Mouse (Mus musculus) myocyte (in vitro differentiated cells): ENCODE results near the gene C1qtnf3. TPM values are rescaled to one million over a fixed set of nuclear protein-coding genes. Genes with fewer than 3 reads are reported as not detected.

Experiments
- H3K27me3 ChIP-seq: one replicate; pipeline ENCODE4 v1.6.1; 2011; ENCODE audit not compliant: control insufficient read depth, insufficient read depth, insufficient read length
- H3K36me3 ChIP-seq: one replicate; pipeline ENCODE4 v1.6.1; 2011; ENCODE audit not compliant: control insufficient read depth, insufficient read depth
- H3K4me2 ChIP-seq: one replicate; pipeline ENCODE4 v1.6.1; 2011; ENCODE audit warnings: low read depth, control low read depth
- H3K4me3 ChIP-seq: one replicate; pipeline ENCODE4 v1.5.1; 2011; ENCODE audit warnings: mild to moderate bottlenecking, control low read depth, moderate library complexity
- H3K79me2 ChIP-seq: one replicate; pipeline ENCODE4 v1.6.1; 2011; ENCODE audit not compliant: control insufficient read depth, insufficient read depth
- H3ac ChIP-seq: one replicate; pipeline ENCODE4 v1.6.1; 2011; ENCODE audit not compliant: control insufficient read depth, insufficient read length
- CEBPB ChIP-seq: IDR thresholded peaks from 2 replicates; pipeline ENCODE4 v1.6.1; 2011; ENCODE audit warnings: mild to moderate bottlenecking, moderate library complexity; ENCODE audit not compliant: poor library complexity, insufficient read depth, severe bottlenecking
- E2F4 ChIP-seq: IDR thresholded peaks from one replicate; pipeline ENCODE4 v1.6.1; 2011; ENCODE audit warnings: mild to moderate bottlenecking, control low read depth, moderate library complexity; ENCODE audit not compliant: insufficient read depth
- MAX ChIP-seq: IDR thresholded peaks from one replicate; pipeline ENCODE4 v1.6.1; 2011; ENCODE audit warnings: low read depth, mild to moderate bottlenecking, control low read depth
- MYOD1 ChIP-seq, 3 experiments: IDR thresholded peaks; one replicate each; pipeline ENCODE4 v1.6.1; 2011; ENCODE audit warnings: control low read depth in 2 of 3, low read depth in 2 of 3, mild to moderate bottlenecking in 2 of 3, moderate library complexity in 1 of 3; ENCODE audit not compliant: insufficient read length in 2 of 3, control insufficient read depth in 1 of 3
- MYOG ChIP-seq, 3 experiments: IDR thresholded peaks; one replicate each; pipeline ENCODE4 v1.6.1; 2011; ENCODE audit warnings: control low read depth in 2 of 3, low read depth in 2 of 3, mild to moderate bottlenecking in 2 of 3; ENCODE audit not compliant: insufficient read length in 2 of 3, control insufficient read depth in 1 of 3, insufficient read depth in 1 of 3
- POLR2A ChIP-seq: IDR thresholded peaks from one replicate; pipeline ENCODE4 v1.6.1; 2011; ENCODE audit warnings: low read depth, mild to moderate bottlenecking, control low read depth, moderate library complexity; ENCODE audit not compliant: insufficient read length
- POLR2AphosphoS2 ChIP-seq: IDR thresholded peaks from one replicate; pipeline ENCODE4 v1.6.1; 2011; ENCODE audit warnings: low read depth, control low read depth; ENCODE audit not compliant: insufficient read length
- REST ChIP-seq: IDR thresholded peaks from one replicate; pipeline ENCODE4 v1.6.1; 2011; ENCODE audit warnings: mild to moderate bottlenecking, control low read depth, moderate library complexity; ENCODE audit not compliant: insufficient read depth, insufficient read length
- SRF ChIP-seq: IDR thresholded peaks from one replicate; pipeline ENCODE4 v1.6.1; 2011; ENCODE audit warnings: low read depth; ENCODE audit not compliant: control insufficient read depth, insufficient read length
- TCF12 ChIP-seq: IDR thresholded peaks from one replicate; pipeline ENCODE4 v1.6.1; 2011; ENCODE audit warnings: mild to moderate bottlenecking, control low read depth; ENCODE audit not compliant: poor library complexity, insufficient read depth, severe bottlenecking
- TCF3 ChIP-seq: IDR thresholded peaks from one replicate; pipeline ENCODE4 v1.6.1; 2011; ENCODE audit warnings: low read depth, control low read depth; ENCODE audit not compliant: insufficient read length
- USF1 ChIP-seq: IDR thresholded peaks from one replicate; pipeline ENCODE4 v1.6.1; 2011; ENCODE audit warnings: low read depth, mild to moderate bottlenecking, control low read depth, moderate library complexity
- polyA plus RNA-seq: library from polyadenylated mRNA; unstranded; fragments of >200 nt; fragmentation: generic; extraction: Trizol; gene quantifications from one replicate; pipeline ENCODE4 v1.2.1, GENCODE M21; 2012; ENCODE audit warnings: missing spikeins

C1qtnf3 gene
- polyA plus RNA-seq, 1 experiment, result 77.5 TPM

DNA sequence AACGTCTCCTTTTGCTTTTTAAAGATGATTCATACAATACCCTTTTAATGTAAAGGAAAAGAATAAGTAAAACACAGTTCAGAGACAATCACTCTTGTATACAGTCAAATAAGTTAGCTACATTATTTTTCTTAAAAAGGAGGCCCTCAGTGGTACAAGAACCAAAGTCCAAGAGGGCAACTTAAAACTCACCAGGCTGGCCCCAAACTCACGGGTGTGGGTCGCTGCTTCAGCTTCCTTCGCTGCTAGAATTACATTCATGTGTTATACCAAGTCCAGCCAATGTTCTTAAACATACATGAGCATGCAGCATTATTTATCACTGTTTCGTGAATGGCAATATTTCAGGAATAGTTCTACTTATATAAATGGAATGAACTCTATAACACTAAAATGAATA lies 18.6 kb downstream of the C1qtnf3 start:
- H3ac ChIP-seq, result no peak overlapping the region
- no peaks in the 10 kb centered on the region for H3K36me3 ChIP-seq
- no peaks in the 10 kb centered on the region for H3K27me3 ChIP-seq
- no peaks in the 10 kb centered on the region for H3K79me2 ChIP-seq
- no peak overlapping the region for H3K4me3 ChIP-seq
- H3K4me2 ChIP-seq, result no peak overlapping the region
- no peak for TF ChIP-seq POLR2A
- no peak for TF ChIP-seq POLR2AphosphoS2
- TF ChIP-seq USF1, result no peak
- TF ChIP-seq REST, result no peak
- no peak for TF ChIP-seq MYOD1 (IDR thresholded peaks at IDR 0.05; ENCODE audit: control insufficient read depth in 1 of 3, insufficient read length in 2 of 3, low read depth in 2 of 3)
- no peak for TF ChIP-seq MYOG (IDR thresholded peaks at IDR 0.05; ENCODE audit: control insufficient read depth in 1 of 3, insufficient read depth in 1 of 3, insufficient read length in 2 of 3, low read depth in 2 of 3)
- TF ChIP-seq CEBPB, result no peak
- no peak for TF ChIP-seq MAX
- TF ChIP-seq E2F4, result no peak
- TF ChIP-seq TCF12, result no peak
- no peak for TF ChIP-seq TCF3
- TF ChIP-seq SRF, result no peak

DNA sequence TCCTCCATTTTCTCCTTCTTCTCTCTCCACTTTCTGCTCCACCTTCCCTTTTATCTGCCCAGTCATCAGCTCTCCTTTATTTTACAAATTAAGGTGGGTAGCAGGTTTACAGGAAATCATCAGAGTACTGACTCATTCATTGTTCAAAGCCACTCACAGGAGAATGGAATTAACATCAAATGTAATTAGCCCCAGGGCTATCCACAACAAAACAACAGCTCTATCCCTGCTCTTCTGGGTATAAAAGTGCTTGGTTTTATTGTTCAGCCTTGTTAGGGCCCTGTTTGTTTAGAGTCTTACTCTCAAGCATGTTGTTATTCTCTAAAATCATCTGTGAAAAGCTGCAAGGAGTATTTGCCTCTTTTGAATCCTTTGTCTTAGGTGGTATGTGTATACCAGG lies 25.0 kb downstream of the C1qtnf3 start:
- H3K79me2 ChIP-seq, result no peaks in the 10 kb centered on the region
- no peak overlapping the region for H3K4me3 ChIP-seq
- no peak overlapping the region for H3ac ChIP-seq
- no peak overlapping the region for H3K4me2 ChIP-seq
- H3K27me3 ChIP-seq, result no peaks in the 10 kb centered on the region
- TF ChIP-seq CEBPB (no peak), SRF (no peak), MYOD1 (IDR thresholded peaks at IDR 0.05; ENCODE audit: control insufficient read depth in 1 of 3, insufficient read length in 2 of 3, low read depth in 2 of 3) (no peak), POLR2AphosphoS2 (no peak), TCF3 (no peak), MYOG (IDR thresholded peaks at IDR 0.05; ENCODE audit: control insufficient read depth in 1 of 3, insufficient read depth in 1 of 3, insufficient read length in 2 of 3, low read depth in 2 of 3) (no peak), USF1 (no peak), POLR2A (no peak), REST (no peak), TCF12 (no peak), E2F4 (no peak), MAX (no peak)
- no peaks in the 10 kb centered on the region for H3K36me3 ChIP-seq

DNA sequence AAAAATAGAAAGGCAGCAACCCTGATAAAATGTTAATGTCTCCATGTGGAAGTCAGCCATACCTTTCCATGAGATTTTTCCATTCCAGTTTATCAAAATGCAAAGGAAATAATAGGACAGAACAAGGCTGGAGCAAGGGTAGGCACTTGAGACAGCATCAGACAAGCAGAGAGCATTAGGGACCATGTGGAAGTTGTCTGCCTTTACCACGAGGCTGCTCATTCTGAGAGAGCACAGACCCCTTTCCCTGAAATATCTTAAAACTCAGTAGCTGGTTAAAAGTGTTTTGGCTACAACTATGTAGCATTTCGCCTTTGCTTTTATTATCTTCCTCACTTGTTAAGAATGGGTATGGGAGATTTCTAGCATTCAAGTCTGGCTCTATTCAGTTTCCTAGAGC lies 28.6 kb downstream of the C1qtnf3 start:
- TF ChIP-seq POLR2A (peak; percentile 23), MAX (no peak)
- Histone ChIP-seq H3K4me2 (peak overlapping the region; percentile 86), H3K27me3 (no peaks in the 10 kb centered on the region), H3K79me2 (peaks cover 4% of the 10 kb centered on the region), H3K36me3 (peaks cover 3% of the 10 kb centered on the region), H3ac (peak overlapping the region; percentile 48), H3K4me3 (peak overlapping the region; percentile 47)

DNA sequence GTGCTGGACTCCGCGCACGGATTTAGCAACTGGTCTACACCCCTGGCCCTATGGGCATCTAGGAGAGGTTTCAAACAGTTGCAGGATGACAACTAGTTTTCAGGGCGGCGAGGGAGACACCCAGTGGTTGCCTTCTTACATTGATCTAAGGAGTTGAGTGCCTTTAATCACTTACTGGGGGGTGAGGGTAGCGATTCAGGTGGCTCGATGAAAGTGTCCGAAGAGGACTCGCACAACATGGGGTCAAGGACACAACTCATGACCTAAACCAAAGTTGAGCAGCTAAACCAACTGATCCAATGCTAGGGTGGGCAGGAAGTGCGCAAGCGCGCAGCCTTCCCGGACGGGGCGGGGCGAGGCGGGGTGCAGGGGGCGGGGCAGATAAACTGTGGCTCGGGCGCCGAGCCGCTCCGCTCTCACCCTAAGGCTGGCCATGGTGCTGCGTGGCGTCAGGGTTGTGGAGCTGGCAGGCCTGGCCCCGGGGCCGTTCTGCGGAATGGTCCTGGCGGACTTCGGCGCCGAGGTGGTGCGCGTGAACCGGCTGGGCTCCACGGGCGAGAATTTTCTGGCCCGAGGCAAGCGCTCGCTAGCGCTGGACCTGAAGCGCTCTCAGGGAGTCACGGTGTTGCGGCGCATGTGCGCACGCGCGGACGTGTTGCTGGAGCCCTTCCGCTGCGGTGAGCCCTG lies 29.4 kb downstream of the C1qtnf3 start, which contains the start of gene Amacr:
Amacr (plus strand) TSS at position 380 of the 687 bp plus-strand sequence.
- peaks cover 3% of the 10 kb centered on the region for H3K36me3 ChIP-seq
- peak within 1 kb of the TSS; percentile 89 for H3K4me2 ChIP-seq
- no peaks in the 10 kb centered on the region for H3K27me3 ChIP-seq
- H3K4me3 ChIP-seq, result peak within 1 kb of the TSS; percentile 47
- TF ChIP-seq MAX (no peak), TCF12 (no peak), E2F4 (no peak), POLR2AphosphoS2 (peak; percentile 100), SRF (peak; percentile 29), CEBPB (peak; percentile 85; the same call in 1 of the 2 replicates), TCF3 (peak; percentile 4), MYOG (IDR thresholded peaks at IDR 0.05; ENCODE audit: control insufficient read depth in 1 of 3, insufficient read depth in 1 of 3, insufficient read length in 2 of 3, low read depth in 2 of 3) (peak in 1 of 3 experiments; percentile 24), MYOD1 (IDR thresholded peaks at IDR 0.05; ENCODE audit: control insufficient read depth in 1 of 3, insufficient read length in 2 of 3, low read depth in 2 of 3) (peak in 1 of 3 experiments; percentile 52), REST (peak; percentile 45), USF1 (no peak), POLR2A (peak; percentile 99)
- H3K79me2 ChIP-seq, result peaks cover 4% of the 10 kb centered on the region
- peak within 1 kb of the TSS; percentile 48 for H3ac ChIP-seq

DNA sequence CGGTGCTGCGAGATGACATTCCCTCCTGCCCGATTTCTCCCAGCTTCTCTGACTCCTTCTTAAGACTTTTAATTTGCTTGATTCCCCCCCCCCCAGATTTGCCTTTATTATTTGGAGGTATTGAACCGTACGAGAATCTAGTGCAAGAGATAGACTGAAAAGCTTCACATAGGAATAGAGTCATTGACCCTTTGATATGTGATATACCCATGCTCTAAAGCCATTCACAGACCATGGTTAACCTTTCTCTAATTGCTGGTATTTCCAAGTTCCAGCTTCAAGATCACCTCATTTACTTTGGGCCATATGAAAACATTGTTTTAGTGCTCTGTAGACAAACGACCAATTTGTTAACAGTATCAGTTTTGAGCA lies 29.9 kb downstream of the C1qtnf3 start:
- peaks cover 3% of the 10 kb centered on the region for H3K36me3 ChIP-seq
- peaks cover 4% of the 10 kb centered on the region for H3K79me2 ChIP-seq
- H3K27me3 ChIP-seq, result no peaks in the 10 kb centered on the region
- peak overlapping the region; percentile 48 for H3ac ChIP-seq
- peak overlapping the region; percentile 47 for H3K4me3 ChIP-seq
- TF ChIP-seq REST, result no peak
- TF ChIP-seq TCF3, result no peak
- TF ChIP-seq USF1, result no peak
- TF ChIP-seq TCF12, result no peak
- TF ChIP-seq SRF, result no peak
- TF ChIP-seq MAX, result no peak
- no peak for TF ChIP-seq MYOD1 (IDR thresholded peaks at IDR 0.05; ENCODE audit: control insufficient read depth in 1 of 3, insufficient read length in 2 of 3, low read depth in 2 of 3)
- TF ChIP-seq POLR2AphosphoS2, result no peak
- no peak for TF ChIP-seq E2F4
- no peak for TF ChIP-seq POLR2A
- no peak for TF ChIP-seq CEBPB
- H3K4me2 ChIP-seq, result peak overlapping the region; percentile 89
